Mouse (Mus musculus) hindbrain, embryonic 12.5 days (tissue): ENCODE data around the gene Cyth4. TPM values are rescaled to one million over a fixed set of nuclear protein-coding genes. Genes with fewer than 3 reads are reported as not detected.

Source experiments
- ATAC-seq: fragments of 200-750 bp; cut with Nextera tagmentation; 2 replicates; pipeline ENCODE4 v1.8.0; 2017; ENCODE audit warnings: moderate TSS enrichment; ENCODE audit not compliant: low FRiP score
- H3K27ac ChIP-seq: fragments of 300-500 bp; sonication (generic); 2 replicates; pipeline ENCODE4 v1.5.1; 2016; ENCODE audit warnings: mild to moderate bottlenecking
- H3K27me3 ChIP-seq: fragments of 300-500 bp; sonication (generic); 2 replicates; pipeline ENCODE4 v1.6.1; 2016; ENCODE audit warnings: mild to moderate bottlenecking
- H3K36me3 ChIP-seq: fragments of 300-500 bp; sonication (generic); 2 replicates; pipeline ENCODE4 v1.6.1; 2016; ENCODE audit warnings: mild to moderate bottlenecking
- H3K4me1 ChIP-seq: fragments of 300-500 bp; sonication (generic); 2 replicates; pipeline ENCODE4 v1.6.1; 2016
- H3K4me2 ChIP-seq: fragments of 300-500 bp; sonication (generic); replicated peaks from 2 replicates; pipeline ENCODE4 v1.6.1; 2016; ENCODE audit warnings: mild to moderate bottlenecking
- H3K4me3 ChIP-seq: fragments of 300-500 bp; sonication (generic); 2 replicates; pipeline ENCODE4 v1.5.1; 2016; ENCODE audit warnings: mild to moderate bottlenecking
- H3K9ac ChIP-seq: fragments of 300-500 bp; sonication (generic); 2 replicates; pipeline ENCODE4 v1.6.1; 2016; ENCODE audit warnings: mild to moderate bottlenecking, moderate library complexity
- H3K9me3 ChIP-seq: fragments of 300-500 bp; sonication (generic); replicated peaks from 2 replicates; pipeline ENCODE4 v1.6.1; 2016; ENCODE audit warnings: mild to moderate bottlenecking
- WGBS: fragments of 180-500 bp; shearing (Covaris S2); methylation state at CpG from one replicate; pipeline ENCODE4 v1.1.7; 2016; 5-methylcytosine and 5-hydroxymethylcytosine counted together
- polyA plus RNA-seq: library from polyadenylated mRNA; unstranded; fragments of >200 nt; fragmentation: Nextera tagmentation; extraction: Ambion mirVana; gene quantifications from 2 replicates; pipeline ENCODE4 v1.2.1, GENCODE M21; 2016

Cyth4 gene
- polyA plus RNA-seq, 1 experiment from 2014 or later = 6.3 TPM

DNA sequence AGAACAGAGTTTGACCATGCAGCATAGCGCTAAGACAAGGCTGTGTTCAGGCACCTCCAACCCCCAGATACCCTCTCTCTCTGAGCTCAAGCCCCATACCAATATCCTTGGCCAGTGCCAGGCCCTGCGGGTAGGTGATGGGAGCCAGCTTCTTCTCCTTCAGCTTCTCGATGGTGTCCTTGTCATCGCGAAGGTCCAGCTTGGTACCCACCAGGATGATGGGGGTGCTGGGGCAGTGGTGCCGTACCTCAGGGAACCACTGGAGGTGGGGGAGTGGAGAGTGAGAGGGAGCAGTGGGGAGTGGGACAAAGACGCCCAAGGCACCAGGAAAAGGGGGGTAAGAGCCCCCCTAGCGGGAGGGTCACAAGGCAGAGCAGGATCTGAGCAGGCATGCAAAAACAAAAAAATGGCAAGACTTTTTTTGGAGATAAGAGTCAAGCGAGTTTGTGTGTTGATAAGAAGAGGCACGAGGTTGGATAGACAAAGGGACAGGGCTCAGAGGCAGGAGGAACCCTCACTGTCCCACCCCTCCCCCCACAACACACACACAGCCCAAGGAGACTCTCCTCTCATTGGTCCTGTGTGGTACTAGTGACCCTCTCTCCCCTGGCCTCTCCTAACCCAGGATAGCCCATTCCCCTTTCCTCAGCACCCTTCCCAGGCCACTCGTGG lies 31.9 kb upstream of the Cyth4 start:
- no peak for ATAC-seq
- H3K4me2 ChIP-seq = no peak overlapping the region
- H3K4me3 ChIP-seq = no peak overlapping the region
- H3K36me3 ChIP-seq = no peaks in the 10 kb centered on the region
- 76% methylated on average over 11 of the region's 11 CpGs for WGBS
- H3K4me1 ChIP-seq = no peaks in the 10 kb centered on the region
- H3K27me3 ChIP-seq = peaks cover 2% of the 10 kb centered on the region; the same call in 1 of the 2 replicates
- H3K9me3 ChIP-seq = no peaks in the 10 kb centered on the region
- H3K27ac ChIP-seq = no peak overlapping the region
- no peak overlapping the region for H3K9ac ChIP-seq

DNA sequence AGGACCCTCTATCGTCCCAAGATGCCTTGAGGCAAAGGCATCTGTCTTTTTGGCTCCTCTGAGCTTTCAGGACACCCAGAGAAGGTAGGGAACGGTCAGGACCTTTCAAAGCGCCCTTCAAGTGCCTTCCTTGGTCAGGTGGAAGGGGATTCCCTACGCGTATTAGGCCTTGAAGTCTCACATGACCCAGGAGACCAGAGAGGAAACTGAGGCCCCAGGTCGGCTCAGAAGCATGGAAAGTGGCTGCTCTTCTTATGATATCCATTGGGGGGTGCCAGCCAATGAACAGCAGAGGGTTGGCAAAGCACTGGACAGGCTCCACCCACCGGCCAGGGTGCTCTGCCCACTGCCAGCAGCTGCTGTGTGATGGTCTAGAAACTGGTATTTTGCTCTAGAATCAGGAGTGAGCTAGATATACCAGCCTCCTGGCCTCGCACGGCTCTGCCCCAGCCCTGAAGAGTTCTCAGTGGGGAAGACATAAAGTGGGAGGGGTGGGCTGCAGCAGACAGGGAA lies 29.2 kb upstream of the Cyth4 start:
- Histone ChIP-seq H3K4me1 (no peaks in the 10 kb centered on the region), H3K9ac (no peak overlapping the region), H3K36me3 (no peaks in the 10 kb centered on the region), H3K27ac (no peak overlapping the region), H3K4me3 (no peak overlapping the region), H3K9me3 (no peaks in the 10 kb centered on the region), H3K4me2 (no peak overlapping the region), H3K27me3 (peaks cover 2% of the 10 kb centered on the region; the same call in 1 of the 2 replicates)
- WGBS = 75% methylated on average over 9 of the region's 9 CpGs
- ATAC-seq = no peak

DNA sequence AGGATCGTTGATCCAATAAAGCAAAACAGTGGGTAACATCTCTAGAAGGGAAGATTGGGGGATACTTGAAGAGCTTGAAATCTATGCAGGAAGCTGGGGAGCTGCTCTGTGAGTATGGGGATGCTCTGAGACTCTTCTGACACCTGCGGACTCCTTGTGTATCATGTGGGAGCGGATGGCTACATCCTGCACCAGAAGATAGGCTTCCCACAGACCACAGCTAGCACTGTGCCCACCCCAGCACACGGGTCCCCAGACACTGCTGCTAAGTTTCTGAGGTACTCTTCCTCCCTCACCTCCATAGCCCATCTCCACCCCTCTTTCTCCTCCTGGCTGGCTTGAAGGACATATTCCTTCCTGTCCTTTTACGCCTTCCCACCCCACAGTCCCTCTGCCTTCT lies 26.7 kb upstream of the Cyth4 start:
- 93% methylated on average over 5 of the region's 5 CpGs for WGBS
- Histone ChIP-seq H3K4me3 (no peak overlapping the region), H3K27ac (no peak overlapping the region), H3K9me3 (no peaks in the 10 kb centered on the region), H3K4me1 (no peaks in the 10 kb centered on the region), H3K9ac (no peak overlapping the region), H3K27me3 (peaks cover 2% of the 10 kb centered on the region; the same call in 1 of the 2 replicates), H3K36me3 (no peaks in the 10 kb centered on the region), H3K4me2 (no peak overlapping the region)
- ATAC-seq = no peak

DNA sequence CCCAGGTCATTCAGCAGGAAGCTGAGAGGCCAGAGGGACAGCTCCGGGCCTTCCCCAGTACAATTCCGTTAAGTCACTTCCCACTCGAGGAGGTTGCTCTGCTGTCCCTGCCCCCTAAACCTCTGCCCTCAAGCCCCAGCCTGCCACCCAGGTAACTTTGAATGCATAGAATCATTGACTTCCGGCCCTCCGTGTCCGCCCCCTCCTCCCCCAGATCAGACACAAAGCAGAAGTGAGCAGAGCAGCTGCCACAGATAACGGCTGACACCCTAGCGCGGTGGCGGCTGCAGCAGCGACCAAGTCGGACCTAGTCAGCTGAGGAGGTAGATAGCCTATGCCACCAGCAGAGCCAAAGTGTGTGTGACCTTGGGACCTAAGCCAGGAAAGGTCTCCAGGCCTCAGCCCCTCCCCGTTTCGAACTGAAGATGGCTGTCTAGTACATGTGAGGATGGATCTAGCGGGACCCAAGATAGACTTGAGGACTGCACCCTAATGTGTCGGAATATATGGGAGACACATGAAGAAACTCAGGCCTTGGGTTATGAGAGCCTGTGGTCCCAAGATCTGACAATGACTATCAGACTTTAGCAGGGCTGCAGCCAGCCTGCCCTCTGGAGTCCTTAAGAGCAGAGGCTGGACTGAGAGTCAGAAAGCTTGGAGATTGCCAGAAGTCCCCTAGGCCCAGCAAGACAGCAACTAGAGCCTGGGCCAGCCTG lies 25.1 kb upstream of the Cyth4 start:
- no peaks in the 10 kb centered on the region for H3K9me3 ChIP-seq
- 67% methylated on average over 16 of the region's 16 CpGs for WGBS
- no peaks in the 10 kb centered on the region for H3K36me3 ChIP-seq
- no peaks in the 10 kb centered on the region; the same call in 1 of the 2 replicates for H3K27me3 ChIP-seq
- H3K4me3 ChIP-seq = no peak overlapping the region
- ATAC-seq = no peak
- no peak overlapping the region for H3K9ac ChIP-seq
- H3K4me1 ChIP-seq = no peaks in the 10 kb centered on the region
- no peak overlapping the region for H3K27ac ChIP-seq
- no peak overlapping the region for H3K4me2 ChIP-seq

DNA sequence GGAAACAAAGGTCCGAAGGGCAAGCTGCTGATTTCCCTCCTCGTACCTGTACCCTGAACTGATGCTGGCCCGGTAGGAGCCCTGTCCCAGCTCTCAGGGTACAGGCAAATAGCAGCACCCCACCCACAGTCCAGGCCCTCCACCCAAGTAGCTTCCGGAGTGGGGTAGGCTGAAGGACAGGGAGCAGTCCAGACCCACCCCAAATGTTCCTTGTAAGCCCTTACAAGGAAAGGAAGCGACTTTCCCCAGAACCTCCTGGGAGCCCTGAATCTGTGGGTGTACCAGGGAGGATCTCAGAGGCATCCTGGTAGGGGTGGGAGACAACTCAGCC lies 24.6 kb upstream of the Cyth4 start:
- no peak overlapping the region for H3K4me3 ChIP-seq
- no peaks in the 10 kb centered on the region; the same call in 1 of the 2 replicates for H3K27me3 ChIP-seq
- H3K4me1 ChIP-seq = no peaks in the 10 kb centered on the region
- no peak overlapping the region for H3K9ac ChIP-seq
- no peak overlapping the region for H3K27ac ChIP-seq
- WGBS = 89% methylated on average over 5 of the region's 5 CpGs
- H3K4me2 ChIP-seq = no peak overlapping the region
- no peak for ATAC-seq
- H3K36me3 ChIP-seq = no peaks in the 10 kb centered on the region
- H3K9me3 ChIP-seq = no peaks in the 10 kb centered on the region

DNA sequence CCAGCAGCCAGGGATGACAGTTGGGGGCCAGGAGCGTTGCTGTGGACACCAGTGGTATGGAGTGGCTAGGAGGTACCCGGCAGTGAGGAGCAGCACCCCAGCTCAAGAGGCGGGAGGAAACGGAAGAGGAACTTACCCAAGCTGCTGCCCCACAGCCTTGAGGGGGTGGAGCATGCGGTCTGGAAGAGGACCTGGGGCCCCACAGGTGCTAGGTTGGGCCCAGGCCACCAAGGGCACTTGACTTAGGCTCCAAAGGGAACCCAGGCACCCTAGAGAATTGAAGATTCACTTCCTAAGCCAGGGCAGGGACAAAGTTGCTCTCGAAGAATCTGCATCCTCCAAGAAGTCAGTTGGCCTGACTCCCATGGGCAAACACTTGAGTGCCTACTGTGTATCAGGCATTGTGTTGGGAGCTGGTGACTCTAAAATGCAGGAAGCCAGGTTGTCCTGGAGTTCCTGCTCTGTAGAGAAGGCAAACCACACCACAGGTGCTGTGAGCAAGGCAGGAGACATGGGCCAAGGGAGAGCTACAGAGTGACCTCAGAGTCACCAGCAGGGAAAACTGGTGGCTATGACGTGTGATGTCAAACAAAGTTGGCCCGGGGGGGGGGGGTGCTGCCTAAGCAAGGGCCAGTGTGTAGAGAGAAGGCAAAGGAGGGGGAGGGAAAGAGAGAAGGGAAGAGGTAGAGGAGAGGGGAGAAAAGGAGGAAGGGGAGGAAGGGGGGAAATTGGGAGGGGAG lies 24.0 kb upstream of the Cyth4 start, which contains the start of gene Rac2:
Rac2 (minus strand) TSS at position 126 of the 740 bp plus-strand sequence.
- Histone ChIP-seq H3K4me2 (no peak within 1 kb of the TSS), H3K9me3 (no peaks in the 10 kb centered on the region), H3K27ac (no peak within 1 kb of the TSS), H3K36me3 (no peaks in the 10 kb centered on the region), H3K4me1 (no peaks in the 10 kb centered on the region), H3K9ac (no peak within 1 kb of the TSS), H3K27me3 (no peaks in the 10 kb centered on the region; the same call in 1 of the 2 replicates), H3K4me3 (no peak within 1 kb of the TSS)
- no peak for ATAC-seq
- 80% methylated on average over 8 of the region's 8 CpGs for WGBS

DNA sequence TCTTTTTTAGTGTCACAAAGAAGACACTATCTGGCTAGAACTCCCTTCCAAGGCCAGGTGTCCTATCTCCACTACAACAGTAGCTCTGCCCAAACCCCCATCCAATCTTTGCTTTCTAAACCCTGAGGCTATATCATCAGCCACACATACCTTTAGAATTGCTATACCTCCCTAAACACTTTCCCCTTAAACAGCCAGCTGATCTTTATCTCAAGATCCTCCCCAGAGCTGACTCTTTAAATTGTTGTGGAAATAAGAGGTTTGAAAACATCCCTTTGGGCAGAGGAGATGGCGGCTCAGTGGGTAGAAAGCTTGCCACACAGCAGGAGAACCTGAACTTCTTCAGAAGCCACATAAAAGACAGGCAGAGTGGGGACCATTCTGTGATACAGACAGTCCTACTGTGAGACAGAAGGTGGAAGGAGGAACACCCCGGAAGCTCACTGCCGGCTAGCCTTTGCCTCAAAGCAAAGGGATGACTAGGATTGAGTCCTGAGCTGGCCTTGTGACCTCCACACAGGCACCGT lies 20.5 kb upstream of the Cyth4 start:
- Histone ChIP-seq H3K27ac (no peak overlapping the region), H3K4me1 (peaks cover 19% of the 10 kb centered on the region), H3K4me2 (no peak overlapping the region), H3K36me3 (no peaks in the 10 kb centered on the region), H3K9me3 (no peaks in the 10 kb centered on the region), H3K27me3 (no peaks in the 10 kb centered on the region), H3K4me3 (no peak overlapping the region), H3K9ac (no peak overlapping the region)
- no peak for ATAC-seq
- 55% methylated on average over 3 of the region's 4 CpGs for WGBS

DNA sequence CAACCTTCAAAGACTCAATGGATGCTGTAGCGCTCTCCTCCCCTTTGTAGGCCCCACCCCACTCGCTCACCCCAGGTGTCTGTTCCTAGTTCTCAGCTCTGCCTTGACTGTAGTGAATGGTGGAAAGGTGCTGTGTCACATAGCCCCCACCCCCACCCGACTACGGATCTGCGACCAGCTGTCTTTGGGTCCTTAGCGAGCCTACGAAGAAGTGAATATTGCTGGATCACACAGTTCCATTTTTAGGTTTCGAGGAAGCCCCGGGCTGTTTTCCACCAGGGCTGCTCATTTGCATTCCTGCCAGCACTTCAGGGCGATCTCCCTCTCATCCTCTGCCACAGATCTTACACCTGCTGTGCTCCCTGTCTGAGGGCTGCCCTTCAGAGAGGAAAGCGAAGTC lies 13.5 kb upstream of the Cyth4 start:
- Histone ChIP-seq H3K4me1 (peaks cover 27% of the 10 kb centered on the region), H3K4me3 (no peak overlapping the region), H3K27ac (no peak overlapping the region), H3K36me3 (no peaks in the 10 kb centered on the region), H3K9ac (no peak overlapping the region), H3K27me3 (0 out of 2 replicates have a peak, but pooled peaks cover 5% of the 10 kb centered on the region), H3K4me2 (no peak overlapping the region), H3K9me3 (peaks cover 7% of the 10 kb centered on the region; the same call in 1 of the 2 replicates)
- no peak for ATAC-seq
- 12% methylated on average over 11 of the region's 11 CpGs for WGBS

DNA sequence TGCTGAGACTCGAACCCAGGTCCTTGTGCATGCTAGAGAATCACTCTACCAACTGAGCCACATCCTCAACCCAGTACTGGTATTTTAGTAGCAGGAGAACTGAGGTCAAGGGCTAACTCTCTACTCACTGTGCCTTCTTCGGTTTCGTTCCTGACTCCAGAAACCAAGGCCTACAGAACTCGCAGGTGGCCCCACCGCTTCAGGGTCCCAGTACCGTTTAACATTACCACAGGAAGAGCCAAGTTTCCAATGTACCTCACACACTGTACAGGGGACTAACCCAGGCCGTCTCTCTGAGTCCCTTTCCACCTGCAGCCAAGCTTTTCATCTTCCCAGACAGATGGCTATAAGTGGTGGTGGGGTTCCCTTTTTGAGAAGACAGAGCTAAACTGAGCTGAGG lies 11.4 kb upstream of the Cyth4 start:
- no peak overlapping the region for H3K4me2 ChIP-seq
- H3K27ac ChIP-seq = no peak overlapping the region
- ATAC-seq = no peak
- 90% methylated on average over 7 of the region's 7 CpGs for WGBS
- H3K4me3 ChIP-seq = no peak overlapping the region
- peaks cover 15% of the 10 kb centered on the region for H3K4me1 ChIP-seq
- H3K27me3 ChIP-seq = 0 out of 2 replicates have a peak, but pooled peaks cover 5% of the 10 kb centered on the region
- H3K36me3 ChIP-seq = no peaks in the 10 kb centered on the region
- H3K9me3 ChIP-seq = peaks cover 7% of the 10 kb centered on the region; the same call in 1 of the 2 replicates
- H3K9ac ChIP-seq = no peak overlapping the region

DNA sequence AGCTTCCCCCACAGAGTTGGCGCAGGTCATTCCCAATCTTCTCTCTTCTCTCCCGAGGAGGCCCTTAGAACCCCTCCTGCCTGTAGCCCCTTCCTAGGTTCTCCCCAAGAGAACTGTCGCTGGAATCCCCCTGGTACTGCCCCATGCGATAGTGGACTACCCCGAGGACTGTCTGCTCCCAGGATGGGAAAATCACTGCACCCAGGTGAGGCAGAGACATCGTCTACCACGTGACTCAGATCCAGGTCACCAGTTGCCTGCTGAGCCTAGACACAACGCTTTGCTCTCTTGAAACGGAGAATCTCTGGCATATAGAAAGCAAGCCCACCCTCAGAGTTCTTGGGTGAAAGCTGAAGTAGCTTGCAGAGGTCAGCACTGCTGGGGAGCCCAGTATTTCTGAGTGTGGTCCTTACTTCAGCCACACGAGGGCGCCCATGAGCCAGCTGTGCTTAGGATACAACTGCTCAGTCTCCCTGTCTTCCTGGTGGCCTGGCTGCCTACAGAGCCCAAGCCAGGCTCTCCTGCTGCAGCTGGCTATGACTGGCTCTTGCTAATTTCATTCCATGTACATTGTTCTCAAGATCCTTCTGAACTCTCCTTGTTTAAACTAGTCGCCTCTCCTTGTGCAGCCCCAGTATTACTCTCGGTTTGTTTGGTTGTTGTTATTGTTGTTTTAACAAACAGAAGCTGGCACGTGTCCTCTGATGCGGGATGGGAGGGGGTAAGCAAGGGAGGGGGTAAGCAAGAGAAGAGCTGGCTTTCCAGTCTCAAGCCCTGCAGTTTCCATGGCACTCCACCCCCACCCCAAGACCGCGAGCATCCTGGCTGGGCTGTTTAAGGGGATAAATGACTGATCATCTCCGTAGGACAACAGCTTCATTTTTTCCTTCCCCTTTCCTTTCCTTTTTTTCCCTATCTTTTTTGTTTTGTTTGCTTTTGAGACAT lies 9.5 kb upstream of the Cyth4 start:
- Histone ChIP-seq H3K4me1 (0 out of 2 replicates have a peak, but pooled peaks cover 5% of the 10 kb centered on the region), H3K9me3 (peaks cover 7% of the 10 kb centered on the region; the same call in 1 of the 2 replicates), H3K9ac (no peak overlapping the region), H3K36me3 (no peaks in the 10 kb centered on the region), H3K4me2 (no peak overlapping the region), H3K27me3 (0 out of 2 replicates have a peak, but pooled peaks cover 5% of the 10 kb centered on the region), H3K27ac (no peak overlapping the region), H3K4me3 (no peak overlapping the region)
- 52% methylated on average over 18 of the region's 18 CpGs for WGBS
- ATAC-seq = peak; percentile 78

DNA sequence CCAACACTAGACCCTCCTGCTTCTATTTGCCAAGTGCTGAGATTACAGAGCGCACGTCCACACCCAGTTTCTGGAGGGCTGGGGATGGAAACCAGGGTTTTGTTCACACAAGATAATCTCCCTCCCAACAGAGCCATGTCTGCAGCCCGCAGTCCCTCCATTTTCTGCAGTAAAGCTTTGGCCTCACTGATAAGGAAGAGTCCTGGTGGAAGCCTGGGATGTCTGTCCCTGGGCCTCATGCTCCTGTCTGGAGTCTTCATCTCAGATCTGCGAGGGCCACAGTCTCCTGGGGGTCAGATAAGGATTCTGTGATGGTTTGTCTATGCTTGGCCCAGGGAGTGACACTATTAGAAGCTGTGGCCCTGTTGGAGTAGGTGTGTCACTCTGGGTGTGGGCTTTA lies 8.8 kb upstream of the Cyth4 start:
- WGBS = 81% methylated on average over 4 of the region's 4 CpGs

More for the DNA sequence above, 8.8 kb upstream of the Cyth4 start:
- H3K9me3 ChIP-seq = peaks cover 7% of the 10 kb centered on the region; the same call in 1 of the 2 replicates
- no peak for ATAC-seq
- no peaks in the 10 kb centered on the region for H3K36me3 ChIP-seq
- 0 out of 2 replicates have a peak, but pooled peaks cover 4% of the 10 kb centered on the region for H3K27me3 ChIP-seq
- no peak overlapping the region for H3K9ac ChIP-seq
- 0 out of 2 replicates have a peak, but pooled peaks cover 5% of the 10 kb centered on the region for H3K4me1 ChIP-seq
- no peak overlapping the region for H3K27ac ChIP-seq
- no peak overlapping the region for H3K4me2 ChIP-seq
- H3K4me3 ChIP-seq = no peak overlapping the region
